Mouse (Mus musculus): Measurements from ENCODE around the gene Aldh1l1.

GRCm38 (mm10) chr6:90461181-90461580, 25.0 kb upstream of the Aldh1l1 start:
- TF ChIP-seq POLR2A (IDR thresholded peaks at IDR 0.05; ENCODE audit: extremely low read depth, insufficient read depth, low read length) (no peak), CTCF (IDR thresholded peaks at IDR 0.05; ENCODE audit: low read depth, low read length) (no peak)

Measured in liver, adult 2 months (tissue).